Mouse (Mus musculus) CD8-positive naive resting alpha-beta T cell, adult 57 days (primary cell): Measurements from ENCODE around the gene Eva1c. TPM values are rescaled to one million over a fixed set of nuclear protein-coding genes. Genes with fewer than 3 reads are reported as not detected.

Source experiments
- total RNA-seq: library from RNA; stranded (reverse); gene quantifications from one replicate; pipeline ENCODE4 v1.2.4, GENCODE M21; 2023

Gene Eva1c
- not detected for total RNA-seq

GRCm38 (mm10) chr16:90826457-90826856 is at the start of gene Eva1c:
Gene Eva1c (plus strand): TSS chr16:90826719.

DNA sequence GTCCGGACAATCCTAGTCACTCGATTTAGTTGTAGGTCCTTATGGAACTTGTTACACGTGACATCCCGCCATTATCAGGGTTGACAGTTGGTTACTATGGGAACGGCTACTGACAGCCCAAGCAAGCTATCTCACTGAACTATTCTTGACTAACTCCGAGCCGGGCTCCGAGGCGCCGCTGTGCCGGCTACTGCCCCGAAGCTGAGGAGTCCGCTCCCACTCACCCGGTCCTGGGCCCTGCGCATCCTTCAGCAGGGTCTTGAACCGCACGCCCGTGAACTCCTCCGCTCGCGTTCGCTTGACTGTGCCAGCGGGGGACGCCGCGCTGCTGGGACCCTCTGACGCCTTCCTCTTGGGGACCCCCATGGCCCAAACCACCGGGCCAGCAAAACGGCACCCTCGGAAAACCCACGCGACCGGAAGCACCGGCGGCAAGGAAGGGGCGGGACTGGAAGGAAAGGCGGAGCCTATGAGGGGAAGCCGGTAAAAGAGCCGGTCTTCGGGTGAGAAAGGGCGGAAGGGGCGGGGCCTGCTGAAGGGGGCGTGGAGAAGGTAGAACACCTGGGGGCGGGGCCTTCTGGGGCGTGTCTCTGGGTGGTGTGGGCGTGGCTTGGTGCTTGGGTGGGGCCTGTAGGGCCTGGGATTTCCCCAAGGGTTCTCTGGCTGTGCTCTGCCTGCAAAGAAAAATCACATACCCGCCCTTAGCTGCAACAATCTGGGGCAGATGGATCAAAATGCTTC is 16.4 kb upstream of the Eva1c start, which contains the start of gene Urb1:
Gene Urb1 (minus strand): TSS at position 439 of the 741 bp plus-strand sequence.

DNA sequence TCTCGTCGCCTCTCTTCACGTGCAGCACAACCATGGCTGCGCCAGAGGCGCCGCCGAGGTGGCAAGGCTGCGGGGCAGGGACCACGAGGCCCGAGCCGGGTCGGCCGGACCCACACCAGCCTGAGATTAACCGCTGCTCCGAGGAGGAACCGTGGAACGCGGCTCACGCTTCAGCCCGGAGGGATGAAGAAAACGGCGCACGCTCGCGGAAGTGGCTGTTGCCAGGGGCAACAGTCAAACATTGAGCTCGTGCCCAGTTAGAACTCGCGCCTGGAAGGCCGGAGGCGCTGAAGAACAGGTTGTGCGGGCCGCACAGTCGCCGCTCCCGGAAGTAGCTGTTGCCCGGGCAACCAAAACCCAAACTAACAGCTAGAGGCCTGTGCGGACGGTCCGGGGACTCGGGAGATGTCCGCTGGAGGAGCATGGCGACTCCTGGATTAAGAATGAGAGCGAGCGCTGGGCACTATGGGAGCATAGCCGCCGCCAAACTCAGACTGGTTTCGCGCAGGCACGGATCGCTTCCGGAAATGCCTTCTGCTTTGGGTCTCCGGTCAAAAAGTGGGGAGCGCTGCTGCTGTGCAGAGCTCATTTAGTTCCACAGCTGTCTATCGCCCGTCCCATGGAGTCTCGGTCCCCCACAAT is 108.3 kb downstream of the Eva1c start, which contains the start of gene Cfap298:
Gene Cfap298 (minus strand): TSS at position 428 of the 642 bp plus-strand sequence.

Other genes starting within 250 kb of the Eva1c start
- gene Mis18a, start 99.3 kb upstream of the Eva1c start, total RNA-seq, result 22.6 TPM
- gene Mrap, start 88.5 kb upstream of the Eva1c start, total RNA-seq, result not detected
- 42.1 TPM for gene Urb1, start 16.3 kb upstream of the Eva1c start, total RNA-seq
- 14.0 TPM for gene Cfap298, start 108.4 kb downstream of the Eva1c start, total RNA-seq
- 62.2 TPM for gene Synj1, start 184.6 kb downstream of the Eva1c start, total RNA-seq
- 126 TPM for gene Paxbp1, start 217.8 kb downstream of the Eva1c start, total RNA-seq